Mouse (Mus musculus) CH12.LX (cell line): ENCODE measurements around the gene Nop16. TPM values are rescaled to one million over a fixed set of nuclear protein-coding genes. Genes with fewer than 3 reads are reported as not detected.

Source experiments
- DNase-seq: peaks from one replicate; pipeline ENCODE4 v3.0.0-alpha.2; 2013; ENCODE audit errors: extremely low read depth
- H3K27ac ChIP-seq: 2 replicates; pipeline ENCODE4 v1.5.1; 2012; ENCODE audit warnings: low read depth, mild to moderate bottlenecking, control low read depth, moderate library complexity; ENCODE audit not compliant: insufficient read depth
- H3K27me3 ChIP-seq: replicated peaks from 2 replicates; pipeline ENCODE3; 2012; ENCODE audit warnings: inconsistent platforms
- H3K36me3 ChIP-seq, 2 experiments: replicated peaks in 1 of 2; 2 replicates each; pipeline versions ENCODE3 to v1.6.1; 2012; ENCODE audit warnings: inconsistent platforms in 1 of 2, low read length in 1 of 2, mild to moderate bottlenecking in 1 of 2, mixed read lengths in 1 of 2, moderate library complexity in 1 of 2; ENCODE audit not compliant: control insufficient read depth in 1 of 2, insufficient read depth in 1 of 2
- H3K4me1 ChIP-seq, 2 experiments: 2 replicates each; pipeline ENCODE4 v1.6.1; 2012; ENCODE audit warnings: inconsistent platforms in 1 of 2, moderate library complexity in 1 of 2; ENCODE audit not compliant: insufficient read depth in 2 of 2, control insufficient read depth in 1 of 2
- H3K4me2 ChIP-seq: 2 replicates; pipeline ENCODE4 v1.6.1; 2012; ENCODE audit warnings: low read depth, mild to moderate bottlenecking, control low read depth; ENCODE audit not compliant: poor library complexity, insufficient read depth, severe bottlenecking
- H3K4me3 ChIP-seq, 3 experiments: fragments of 150-350 bp in 1 of 3; sonication (generic) in 1 of 3; replicated peaks in 1 of 3; 2 replicates each; pipeline versions ENCODE3 to v1.5.1; 2011 to 2012; ENCODE audit warnings: low read depth in 2 of 3, low read length in 2 of 3, mild to moderate bottlenecking in 2 of 3, moderate library complexity in 2 of 3, control low read depth in 1 of 3, improper control_type of control experiment in 1 of 3, inconsistent platforms in 1 of 3, mixed read lengths in 1 of 3; ENCODE audit not compliant: poor library complexity in 1 of 3
- H3K79me2 ChIP-seq: replicated peaks from 2 replicates; pipeline ENCODE4 v1.6.1; 2012; ENCODE audit warnings: mild to moderate bottlenecking, moderate library complexity; ENCODE audit not compliant: control insufficient read depth, poor library complexity, insufficient read depth, severe bottlenecking; ENCODE audit errors: extremely low read depth
- H3K9ac ChIP-seq: 2 replicates; pipeline ENCODE4 v1.6.1; 2012; ENCODE audit warnings: low read depth, mild to moderate bottlenecking, control low read depth, moderate library complexity; ENCODE audit not compliant: insufficient read depth
- H3K9me3 ChIP-seq: replicated peaks from 2 replicates; pipeline ENCODE3; 2012; ENCODE audit warnings: low read length, inconsistent platforms, mixed read lengths
- BHLHE40 ChIP-seq: IDR thresholded peaks from 2 replicates; pipeline ENCODE4 v1.6.1; 2011; ENCODE audit warnings: mild to moderate bottlenecking, low read depth, low read length, improper control_type of control experiment
- CHD2 ChIP-seq: IDR thresholded peaks from 2 replicates; pipeline ENCODE4 v1.6.1; 2011; ENCODE audit warnings: low read length, improper control_type of control experiment
- CTCF ChIP-seq, 2 experiments: IDR thresholded peaks in 1 of 2; conservative IDR thresholded peaks in 1 of 2; 2 replicates each; pipeline ENCODE4 v1.5.1; 2011 to 2012; ENCODE audit warnings: low read depth in 2 of 2, low read length in 2 of 2, improper control_type of control experiment in 1 of 2, inconsistent platforms in 1 of 2, mild to moderate bottlenecking in 1 of 2, moderate library complexity in 1 of 2
- E2F4 ChIP-seq: IDR thresholded peaks from 2 replicates; pipeline ENCODE4 v1.6.1; 2011; ENCODE audit warnings: low read depth, low read length, improper control_type of control experiment; ENCODE audit not compliant: insufficient replicate concordance
- ELF1 ChIP-seq: IDR thresholded peaks from 2 replicates; pipeline ENCODE4 v1.6.1; 2014; ENCODE audit warnings: low read depth, mild to moderate bottlenecking, inconsistent platforms, low read length, improper control_type of control experiment
- EP300 ChIP-seq: IDR thresholded peaks from 2 replicates; pipeline ENCODE4 v1.6.1; 2011; ENCODE audit warnings: low read length, improper control_type of control experiment
- HCFC1 ChIP-seq: IDR thresholded peaks from 2 replicates; pipeline ENCODE4 v1.6.1; 2012; ENCODE audit warnings: low read depth, mild to moderate bottlenecking, inconsistent platforms, low read length, improper control_type of control experiment
- IRF4 ChIP-seq: IDR thresholded peaks from 2 replicates; pipeline ENCODE4 v1.6.1; 2014; ENCODE audit warnings: low read depth, mild to moderate bottlenecking, inconsistent platforms, low read length, improper control_type of control experiment
- JUN ChIP-seq: IDR thresholded peaks from 2 replicates; pipeline ENCODE4 v1.6.1; 2011; ENCODE audit warnings: low read depth, mild to moderate bottlenecking, low read length, improper control_type of control experiment, moderate library complexity; ENCODE audit not compliant: insufficient read depth
- MAZ ChIP-seq: IDR thresholded peaks from 2 replicates; pipeline ENCODE4 v1.6.1; 2012; ENCODE audit warnings: low read depth, mild to moderate bottlenecking, inconsistent platforms, low read length, improper control_type of control experiment, moderate library complexity
- MEF2A ChIP-seq: IDR thresholded peaks from 2 replicates; pipeline ENCODE4 v1.6.1; 2014; ENCODE audit warnings: low read depth, mild to moderate bottlenecking, inconsistent platforms, low read length, improper control_type of control experiment, borderline replicate concordance
- MXI1 ChIP-seq: IDR thresholded peaks from 2 replicates; pipeline ENCODE4 v1.6.1; 2011; ENCODE audit warnings: mild to moderate bottlenecking, low read depth, low read length, improper control_type of control experiment
- MYC ChIP-seq: IDR thresholded peaks from 2 replicates; pipeline ENCODE4 v1.6.1; 2011; ENCODE audit warnings: low read depth, mild to moderate bottlenecking, improper control_type of control experiment, low read length
- NELFE ChIP-seq: IDR thresholded peaks from 2 replicates; pipeline ENCODE4 v1.6.1; 2011; ENCODE audit warnings: low read depth, low read length, improper control_type of control experiment
- NRF1 ChIP-seq: IDR thresholded peaks from 2 replicates; pipeline ENCODE4 v1.6.1; 2014; ENCODE audit warnings: low read depth, mild to moderate bottlenecking, inconsistent platforms, low read length, improper control_type of control experiment, moderate library complexity
- PAX5 ChIP-seq: IDR thresholded peaks from 2 replicates; pipeline ENCODE4 v1.6.1; 2012; ENCODE audit warnings: low read length, inconsistent platforms, mixed read lengths
- SMC3 ChIP-seq: IDR thresholded peaks from 2 replicates; pipeline ENCODE4 v1.6.1; 2011; ENCODE audit warnings: low read depth, low read length, improper control_type of control experiment
- TBP ChIP-seq: conservative IDR thresholded peaks from 2 replicates; pipeline ENCODE4 v1.6.1; 2011; ENCODE audit warnings: low read depth, low read length, improper control_type of control experiment
- TCF12 ChIP-seq: IDR thresholded peaks from 2 replicates; pipeline ENCODE4 v1.6.1; 2014; ENCODE audit warnings: low read depth, mild to moderate bottlenecking, inconsistent platforms, low read length, improper control_type of control experiment
- USF2 ChIP-seq: conservative IDR thresholded peaks from 2 replicates; pipeline ENCODE4 v1.6.1; 2011; ENCODE audit warnings: low read depth, low read length, improper control_type of control experiment
- ZC3H11A ChIP-seq: IDR thresholded peaks from 2 replicates; pipeline ENCODE4 v1.6.1; 2012; ENCODE audit warnings: low read depth, mild to moderate bottlenecking, inconsistent platforms, low read length, improper control_type of control experiment
- ZKSCAN1 ChIP-seq: IDR thresholded peaks from 2 replicates; pipeline ENCODE4 v1.6.1; 2012; ENCODE audit warnings: low read depth, inconsistent platforms, low read length, improper control_type of control experiment, borderline replicate concordance
- ZMIZ1 ChIP-seq: IDR thresholded peaks from 2 replicates; pipeline ENCODE4 v1.6.1; 2012; ENCODE audit warnings: low read depth, mild to moderate bottlenecking, inconsistent platforms, low read length, improper control_type of control experiment
- ZNF384 ChIP-seq: IDR thresholded peaks from 2 replicates; pipeline ENCODE4 v1.6.1; 2012; ENCODE audit warnings: low read depth, low read length, improper control_type of control experiment, inconsistent platforms
- dilution Hi-C: fragments of 300-500 bp; cut with MboI; formaldehyde crosslinking; loops from 2 replicates; pipeline ENCODE4 v1.14.3; 2020; ENCODE audit warnings: low sequenced_read_pairs; ENCODE audit not compliant: extremely low pct_unique_long_range_greater_than_20kb, extremely low pct_ligation_motif_present
- in situ Hi-C: fragments of 300-500 bp; cut with MboI; formaldehyde crosslinking; loops from 3 replicates; pipeline ENCODE4 v1.14.3; 2019; ENCODE audit warnings: low sequenced_read_pairs, low pct_ligation_motif_present, low pct_unique_long_range_greater_than_20kb, mixed read lengths
- polyA plus RNA-seq: library from polyadenylated mRNA; unstranded; fragments of >175 nt; gene quantifications from 2 replicates; pipeline ENCODE4 v1.2.1, GENCODE M21; 2012; ENCODE audit warnings: low read depth; ENCODE audit not compliant: insufficient read length
- total RNA-seq, 2 experiments: library from RNA; depleted of rRNA; stranded (reverse); fragments of 300-350 nt in 1 of 2; fragments of >200 nt in 1 of 2; gene quantifications; 2 replicates each; pipeline ENCODE4 v1.2.3; 2012 to 2014

Gene Nop16
- total and polyA plus RNA-seq, 3 experiments: 100 to 187 (median 127) TPM

DNA sequence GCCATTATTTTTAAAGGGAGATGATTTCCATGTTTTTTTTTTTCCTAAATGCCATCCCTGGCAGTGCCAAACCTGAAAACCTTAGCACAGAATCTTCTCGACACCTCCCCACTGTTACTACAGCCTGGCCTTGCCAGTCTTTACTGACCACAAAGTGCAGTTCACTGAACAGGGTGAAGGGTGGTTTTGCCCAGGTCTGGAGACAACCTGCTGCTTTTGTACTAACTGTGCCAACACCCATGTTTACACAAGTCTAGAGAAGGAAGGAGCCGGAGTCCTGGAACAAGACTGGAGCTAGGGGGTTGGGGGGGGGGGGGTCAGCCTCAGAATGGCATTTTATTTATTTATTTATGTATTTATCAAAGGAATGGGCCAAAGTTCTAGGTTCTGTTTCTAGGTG, 8.5 kb downstream of the Nop16 start:
- dilution Hi-C loops: no loop called here
- TF ChIP-seq ZNF384: no peak
- no peak for TF ChIP-seq PAX5
- no peak for TF ChIP-seq MYC
- no peak for TF ChIP-seq CHD2
- TF ChIP-seq JUN: no peak
- no peak for TF ChIP-seq USF2
- TF ChIP-seq MXI1: no peak
- TF ChIP-seq MAZ: no peak
- TF ChIP-seq HCFC1: no peak
- TF ChIP-seq TCF12: no peak
- TF ChIP-seq EP300: no peak
- TF ChIP-seq ZC3H11A: no peak
- no peak for TF ChIP-seq ZMIZ1
- no peak for TF ChIP-seq NRF1
- TF ChIP-seq MEF2A: no peak
- TF ChIP-seq NELFE: no peak
- Histone ChIP-seq H3K4me1 (peaks cover 10 to 19% of the 10 kb centered on the region in 2 experiments; a peak in 3 of 4 replicates), H3K9me3 (no peaks in the 10 kb centered on the region), H3K9ac (no peak overlapping the region), H3K27me3 (no peaks in the 10 kb centered on the region), H3K79me2 (no peaks in the 10 kb centered on the region), H3K4me3 (no peak overlapping the region), H3K36me3 (peaks cover 52 to 73% of the 10 kb centered on the region in 2 experiments), H3K27ac (no peak overlapping the region), H3K4me2 (no peak overlapping the region)
- in situ Hi-C loops: no loop called here
- no peak for DNase-seq

DNA sequence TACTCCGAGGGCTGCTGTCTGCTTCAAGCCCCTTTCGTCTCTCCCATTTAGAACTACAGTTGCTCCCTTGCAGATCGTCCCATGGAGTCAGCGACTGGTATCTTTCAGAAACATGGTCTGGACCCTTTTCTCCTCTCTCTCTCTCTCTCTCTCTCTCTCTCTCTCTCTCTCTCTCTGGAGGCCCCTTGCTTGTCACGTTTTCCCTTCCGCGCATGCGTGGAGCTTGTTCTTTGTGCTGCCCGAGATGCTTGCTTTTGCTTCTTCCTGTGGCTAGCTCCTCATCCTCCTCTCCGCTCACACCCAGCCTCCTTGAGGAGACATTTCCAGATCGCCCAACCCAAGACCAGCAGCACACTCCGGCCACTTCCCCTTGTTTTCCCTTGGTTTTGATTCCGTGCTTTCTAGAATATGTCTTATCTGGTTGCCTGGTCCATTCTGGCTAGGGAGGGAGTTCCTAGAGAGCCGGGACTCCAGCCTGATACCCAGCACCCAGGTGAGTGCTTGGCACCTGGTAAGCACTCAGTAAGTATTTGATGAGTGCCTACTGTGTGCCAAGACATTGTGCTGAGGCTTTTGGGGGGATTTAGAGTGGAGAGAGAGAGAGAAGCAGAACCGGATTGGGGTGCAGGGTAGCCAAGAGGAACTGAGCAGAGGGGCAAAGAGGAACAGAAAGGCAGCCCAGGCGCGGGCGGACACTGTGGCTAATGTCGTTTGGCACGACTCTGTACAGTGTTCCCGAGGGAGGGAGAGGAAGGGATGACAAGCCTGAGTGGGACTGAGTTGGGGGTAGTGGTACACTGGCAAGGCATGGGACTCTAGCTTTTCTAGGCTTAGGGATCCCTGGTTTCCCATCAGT, 12.0 kb downstream of the Nop16 start:
- Histone ChIP-seq H3K4me3 (no peak overlapping the region), H3K9me3 (no peaks in the 10 kb centered on the region), H3K27me3 (peaks cover 9% of the 10 kb centered on the region), H3K79me2 (no peaks in the 10 kb centered on the region), H3K4me2 (0 out of 2 replicates have a peak overlapping the region, but pooled peaks have one; percentile 7), H3K36me3 (peaks cover 19 to 38% of the 10 kb centered on the region in 2 experiments), H3K4me1 (peaks cover 13 to 21% of the 10 kb centered on the region in 2 experiments; a peak in 3 of 4 replicates), H3K27ac (no peak overlapping the region; the same call in 1 of the 2 replicates), H3K9ac (no peak overlapping the region; the same call in 1 of the 2 replicates)
- DNase-seq: peak; percentile 29
- dilution Hi-C loops (no loop called here), in situ Hi-C loops (no loop called here)
- peak; percentile 73 for TF ChIP-seq EP300
- peak; percentile 71 for TF ChIP-seq BHLHE40
- TF ChIP-seq E2F4: no peak
- no peak for TF ChIP-seq NELFE
- TF ChIP-seq SMC3: no peak
- TF ChIP-seq ZKSCAN1: peak; percentile 38; the same call in 1 of the 2 replicates
- TF ChIP-seq CTCF (conservative IDR thresholded peaks at IDR 0.05 in 1 of 2, IDR thresholded peaks at IDR 0.05 in 1 of 2; ENCODE audit: low read depth in 2 of 2, low read length in 2 of 2): no peak
- no peak for TF ChIP-seq TBP
- peak; percentile 77 for TF ChIP-seq NRF1
- TF ChIP-seq IRF4: peak; percentile 81
- no peak for TF ChIP-seq ELF1
